Mouse (Mus musculus): ENCODE measurements around the gene Lgals9. TPM values are rescaled to one million over a fixed set of nuclear protein-coding genes. Genes with fewer than 3 reads are reported as not detected.

Lgals9 gene
- polyA plus RNA-seq, 1 experiment from 2014 or later, result 26.4 TPM

GRCm38 (mm10) chr11:78972328-78972727 lies 12.4 kb downstream of the Lgals9 start:
- Histone ChIP-seq H3K9ac (ENCODE audit: low read depth, low read length) (no peak overlapping the region), H3K4me1 (ENCODE audit: control insufficient read depth, insufficient read depth, low read length) (0 out of 2 replicates have a peak, but pooled peaks cover 4% of the 10 kb centered on the region), H3K4me2 (replicated peaks; ENCODE audit: low read depth, low read length) (no peak overlapping the region), H3K9me3 (ENCODE audit: control insufficient read depth, low read length) (no peaks in the 10 kb centered on the region), H3K27ac (ENCODE audit: low read depth, low read length) (no peak overlapping the region), H3K4me3 (ENCODE audit: low read length) (no peak overlapping the region), H3K27me3 (ENCODE audit: control insufficient read depth, insufficient read depth, low read length) (no peaks in the 10 kb centered on the region), H3K36me3 (ENCODE audit: control insufficient read depth, insufficient read depth, low read length) (no peaks in the 10 kb centered on the region)
- no peak for ATAC-seq (ENCODE audit: low FRiP score, low TSS enrichment)
- WGBS, result 29% methylated on average over 6 of the region's 6 CpGs

GRCm38 (mm10) chr11:78971746-78972145 lies 13.0 kb downstream of the Lgals9 start:
- no peak for ATAC-seq (ENCODE audit: low FRiP score, low TSS enrichment)
- Histone ChIP-seq H3K36me3 (ENCODE audit: control insufficient read depth, insufficient read depth, low read length) (no peaks in the 10 kb centered on the region), H3K27ac (ENCODE audit: low read depth, low read length) (no peak overlapping the region), H3K4me3 (ENCODE audit: low read length) (no peak overlapping the region), H3K9ac (ENCODE audit: low read depth, low read length) (no peak overlapping the region), H3K27me3 (ENCODE audit: control insufficient read depth, insufficient read depth, low read length) (no peaks in the 10 kb centered on the region), H3K9me3 (ENCODE audit: control insufficient read depth, low read length) (no peaks in the 10 kb centered on the region), H3K4me1 (ENCODE audit: control insufficient read depth, insufficient read depth, low read length) (0 out of 2 replicates have a peak, but pooled peaks cover 4% of the 10 kb centered on the region), H3K4me2 (replicated peaks; ENCODE audit: low read depth, low read length) (no peak overlapping the region)
- 89% methylated on average over 3 of the region's 3 CpGs for WGBS

GRCm38 (mm10) chr11:78971096-78971495 lies 13.7 kb downstream of the Lgals9 start:
- 90% methylated on average over 8 of the region's 8 CpGs for WGBS
- Histone ChIP-seq H3K4me2 (replicated peaks; ENCODE audit: low read depth, low read length) (no peak overlapping the region), H3K36me3 (ENCODE audit: control insufficient read depth, insufficient read depth, low read length) (no peaks in the 10 kb centered on the region), H3K27me3 (ENCODE audit: control insufficient read depth, insufficient read depth, low read length) (no peaks in the 10 kb centered on the region), H3K27ac (ENCODE audit: low read depth, low read length) (no peak overlapping the region), H3K9ac (ENCODE audit: low read depth, low read length) (no peak overlapping the region), H3K4me1 (ENCODE audit: control insufficient read depth, insufficient read depth, low read length) (0 out of 2 replicates have a peak, but pooled peaks cover 4% of the 10 kb centered on the region), H3K4me3 (ENCODE audit: low read length) (no peak overlapping the region), H3K9me3 (ENCODE audit: control insufficient read depth, low read length) (no peaks in the 10 kb centered on the region)
- no peak for ATAC-seq (ENCODE audit: low FRiP score, low TSS enrichment)

- H3K27ac ChIP-seq (ENCODE audit: low read depth, low read length), result no peak overlapping the region
- ATAC-seq (ENCODE audit: low FRiP score, low TSS enrichment), result no peak
- H3K4me2 ChIP-seq (replicated peaks; ENCODE audit: low read depth, low read length), result no peak overlapping the region
- WGBS, result 76% methylated on average over 4 of the region's 4 CpGs
- no peak overlapping the region for H3K9ac ChIP-seq (ENCODE audit: low read depth, low read length)
- no peak overlapping the region for H3K4me3 ChIP-seq (ENCODE audit: low read length)
- no peaks in the 10 kb centered on the region for H3K27me3 ChIP-seq (ENCODE audit: control insufficient read depth, insufficient read depth, low read length)
- H3K36me3 ChIP-seq (ENCODE audit: control insufficient read depth, insufficient read depth, low read length), result no peaks in the 10 kb centered on the region
- H3K4me1 ChIP-seq (ENCODE audit: control insufficient read depth, insufficient read depth, low read length), result 0 out of 2 replicates have a peak, but pooled peaks cover 4% of the 10 kb centered on the region
- H3K9me3 ChIP-seq (ENCODE audit: control insufficient read depth, low read length), result no peaks in the 10 kb centered on the region
Measured at GRCm38 (mm10) chr11:78968121-78968520, 16.6 kb downstream of the Lgals9 start.

- H3K4me3 ChIP-seq (ENCODE audit: low read length), result no peak overlapping the region
- 24% methylated on average over 4 of the region's 4 CpGs for WGBS
Measured at GRCm38 (mm10) chr11:78967371-78967770, 17.4 kb downstream of the Lgals9 start.

GRCm38 (mm10) chr11:78961221-78961620 lies 23.5 kb downstream of the Lgals9 start:
- no peak overlapping the region for H3K27ac ChIP-seq (ENCODE audit: low read depth, low read length)
- no peaks in the 10 kb centered on the region for H3K9me3 ChIP-seq (ENCODE audit: control insufficient read depth, low read length)
- no peaks in the 10 kb centered on the region for H3K27me3 ChIP-seq (ENCODE audit: control insufficient read depth, insufficient read depth, low read length)
- no peak overlapping the region for H3K9ac ChIP-seq (ENCODE audit: low read depth, low read length)
- H3K4me1 ChIP-seq (ENCODE audit: control insufficient read depth, insufficient read depth, low read length), result no peaks in the 10 kb centered on the region
- WGBS, result 84% methylated on average over 5 of the region's 5 CpGs
- no peak overlapping the region for H3K4me3 ChIP-seq (ENCODE audit: low read length)
- H3K36me3 ChIP-seq (ENCODE audit: control insufficient read depth, insufficient read depth, low read length), result no peaks in the 10 kb centered on the region
- no peak overlapping the region for H3K4me2 ChIP-seq (replicated peaks; ENCODE audit: low read depth, low read length)
- ATAC-seq (ENCODE audit: low FRiP score, low TSS enrichment), result no peak

More at GRCm38 (mm10) chr11:78967371-78967770, 17.4 kb downstream of the Lgals9 start:
- no peaks in the 10 kb centered on the region for H3K36me3 ChIP-seq (ENCODE audit: control insufficient read depth, insufficient read depth, low read length)
- no peaks in the 10 kb centered on the region for H3K9me3 ChIP-seq (ENCODE audit: control insufficient read depth, low read length)
- no peak; the same call in 1 of the 2 replicates for ATAC-seq (ENCODE audit: low FRiP score, low TSS enrichment)
- no peak overlapping the region for H3K27ac ChIP-seq (ENCODE audit: low read depth, low read length)
- no peaks in the 10 kb centered on the region for H3K4me1 ChIP-seq (ENCODE audit: control insufficient read depth, insufficient read depth, low read length)
- H3K27me3 ChIP-seq (ENCODE audit: control insufficient read depth, insufficient read depth, low read length), result no peaks in the 10 kb centered on the region
- no peak overlapping the region for H3K9ac ChIP-seq (ENCODE audit: low read depth, low read length)
- H3K4me2 ChIP-seq (replicated peaks; ENCODE audit: low read depth, low read length), result no peak overlapping the region

GRCm38 (mm10) chr11:78959841-78960520 lies 24.8 kb downstream of the Lgals9 start:
- no peak overlapping the region for H3K9ac ChIP-seq (ENCODE audit: low read depth, low read length)
- no peak overlapping the region for H3K4me3 ChIP-seq (ENCODE audit: low read length)
- 64% methylated on average over 5 of the region's 5 CpGs for WGBS
- H3K4me2 ChIP-seq (replicated peaks; ENCODE audit: low read depth, low read length), result no peak overlapping the region
- no peaks in the 10 kb centered on the region for H3K36me3 ChIP-seq (ENCODE audit: control insufficient read depth, insufficient read depth, low read length)
- no peaks in the 10 kb centered on the region for H3K4me1 ChIP-seq (ENCODE audit: control insufficient read depth, insufficient read depth, low read length)
- no peaks in the 10 kb centered on the region for H3K9me3 ChIP-seq (ENCODE audit: control insufficient read depth, low read length)
- ATAC-seq (ENCODE audit: low FRiP score, low TSS enrichment), result no peak
- H3K27me3 ChIP-seq (ENCODE audit: control insufficient read depth, insufficient read depth, low read length), result no peaks in the 10 kb centered on the region
- no peak overlapping the region for H3K27ac ChIP-seq (ENCODE audit: low read depth, low read length)

GRCm38 (mm10) chr11:78959367-78959766 lies 25.4 kb downstream of the Lgals9 start:
- 74% methylated on average over 8 of the region's 8 CpGs for WGBS
- ATAC-seq (ENCODE audit: low FRiP score, low TSS enrichment), result no peak
- Histone ChIP-seq H3K9ac (ENCODE audit: low read depth, low read length) (no peak overlapping the region), H3K9me3 (ENCODE audit: control insufficient read depth, low read length) (no peaks in the 10 kb centered on the region), H3K27me3 (ENCODE audit: control insufficient read depth, insufficient read depth, low read length) (no peaks in the 10 kb centered on the region), H3K4me3 (ENCODE audit: low read length) (no peak overlapping the region), H3K36me3 (ENCODE audit: control insufficient read depth, insufficient read depth, low read length) (no peaks in the 10 kb centered on the region), H3K27ac (ENCODE audit: low read depth, low read length) (no peak overlapping the region), H3K4me2 (replicated peaks; ENCODE audit: low read depth, low read length) (no peak overlapping the region), H3K4me1 (ENCODE audit: control insufficient read depth, insufficient read depth, low read length) (no peaks in the 10 kb centered on the region)

GRCm38 (mm10) chr11:78956260-78956659 lies 28.5 kb downstream of the Lgals9 start:
- no peaks in the 10 kb centered on the region for H3K4me1 ChIP-seq (ENCODE audit: control insufficient read depth, insufficient read depth, low read length)
- WGBS, result 10% methylated on average over 7 of the region's 7 CpGs
- H3K27me3 ChIP-seq (ENCODE audit: control insufficient read depth, insufficient read depth, low read length), result peaks cover 4% of the 10 kb centered on the region; the same call in 1 of the 2 replicates
- H3K9ac ChIP-seq (ENCODE audit: low read depth, low read length), result no peak overlapping the region
- H3K27ac ChIP-seq (ENCODE audit: low read depth, low read length), result no peak overlapping the region
- no peak overlapping the region for H3K4me3 ChIP-seq (ENCODE audit: low read length)
- H3K36me3 ChIP-seq (ENCODE audit: control insufficient read depth, insufficient read depth, low read length), result no peaks in the 10 kb centered on the region
- no peak overlapping the region for H3K4me2 ChIP-seq (replicated peaks; ENCODE audit: low read depth, low read length)
- no peaks in the 10 kb centered on the region for H3K9me3 ChIP-seq (ENCODE audit: control insufficient read depth, low read length)
- no peak for ATAC-seq (ENCODE audit: low FRiP score, low TSS enrichment)

Data from kidney, embryonic 14.5 days (tissue).